Mouse (Mus musculus) spleen, adult 2 months (tissue): ENCODE measurements at regions not wholly inside any gene's neighbourhood (a gene's known extent, or its start where the extent isn't known, plus 50 kb on each side); places are given as distances from the start of the nearest gene placed in this dataset.

Experiments used
- CTCF ChIP-seq: fragments of 200-500 bp; IDR thresholded peaks from 2 replicates; pipeline ENCODE4 v1.5.1; 2011; ENCODE audit warnings: mild to moderate bottlenecking, inconsistent platforms; ENCODE audit not compliant: insufficient read depth, insufficient read length, insufficient replicate concordance; ENCODE audit errors: extremely low read depth
- POLR2A ChIP-seq: fragments of 200-500 bp; IDR thresholded peaks from 2 replicates; pipeline ENCODE4 v1.6.1; 2011; ENCODE audit warnings: low read depth, low read length, inconsistent platforms

GRCm38 (mm10) chr2:146753988-146754387 lies 101.7 kb upstream of the Kiz start:
- TF ChIP-seq POLR2A (no peak), CTCF (no peak)
